Mouse (Mus musculus): ENCODE results near the gene Dbt.

- no peak for TF ChIP-seq POLR2A (IDR thresholded peaks at IDR 0.05; ENCODE audit: insufficient read depth, low read depth, low read length)
- TF ChIP-seq CTCF (IDR thresholded peaks at IDR 0.05): no peak
- no peak for TF ChIP-seq EP300 (IDR thresholded peaks at IDR 0.05; ENCODE audit: insufficient read depth, low read depth, low read length)
Measured at GRCm38 (mm10) chr3:116530826-116531225, 18.0 kb downstream of the Dbt start.
